Comparison of ENCODE assay signal across 8 mouse cellular contexts in the genomic region with DNA sequence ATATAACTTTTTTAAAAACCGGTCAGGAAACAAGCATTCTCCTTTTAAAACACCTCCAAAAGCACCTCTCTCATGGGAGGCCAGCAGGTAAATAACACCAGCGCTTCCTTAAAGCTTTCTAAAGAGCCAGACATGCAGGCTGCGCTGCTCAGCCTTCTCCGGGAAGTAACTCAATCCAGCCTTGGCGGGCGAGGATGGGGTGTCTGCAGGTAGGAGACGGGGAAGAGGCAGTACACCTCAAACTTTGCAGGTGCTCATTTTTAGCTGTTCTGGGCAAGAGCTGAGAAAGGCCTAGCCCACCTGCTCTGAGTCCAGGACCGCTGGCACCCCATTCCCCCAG. TPM values are rescaled to one million over a fixed set of nuclear protein-coding genes. Genes with fewer than 3 reads are reported as not detected.
A peak's percentile ranks its signal among the peaks of the same experiment; 100 is the strongest.
DNase-seq lines count a peak whose midpoint lies in the region; ATAC-seq and TF ChIP-seq lines count a peak whose summit lies in the region.

No protein-coding gene starts in this region.

- no peak for TF ChIP-seq RAD21 in CH12.LX (IDR thresholded peaks at IDR 0.05; ENCODE audit: low read depth, low read length)

- H3K79me2 ChIP-seq in CH12.LX (replicated peaks; ENCODE audit: control insufficient read depth, extremely low read depth, insufficient read depth, poor library complexity, severe bottlenecking) = no peaks in the 10 kb centered on the region

- DNase-seq in cerebellum, adult 2 months = no peak
- no peak for DNase-seq in cerebellum, adult 11 months
- DNase-seq in CH12.LX (ENCODE audit: extremely low read depth) = no peak
- DNase-seq in kidney, postnatal 4 days = peak; percentile 34 to 52
- no peak for DNase-seq in frontal cortex, postnatal 25 days (ENCODE audit: low spot score in 2 of 2)
- no peak for DNase-seq in adrenal gland, adult (ENCODE audit: inconsistent age in 2 of 2, low spot score in 1 of 2)

- 4% methylated on average over 8 of the region's 8 CpGs for WGBS in cerebellum, adult 2 months
- WGBS in forebrain, embryonic 12.5 days = 4% methylated on average over 8 of the region's 8 CpGs
- WGBS in neural tube, embryonic 13.5 days = 4% methylated on average over 8 of the region's 8 CpGs

- no peak for TF ChIP-seq CTCF in cerebellum, adult 2 months (IDR thresholded peaks at IDR 0.05; ENCODE audit: borderline replicate concordance, insufficient read depth, low read depth, low read length)
- TF ChIP-seq CTCF in CH12.LX (conservative IDR thresholded peaks at IDR 0.05 in 1 of 2, IDR thresholded peaks at IDR 0.05 in 1 of 2; ENCODE audit: low read depth in 2 of 2, low read length in 2 of 2) = no peak

- TF ChIP-seq EP300 in CH12.LX (IDR thresholded peaks at IDR 0.05; ENCODE audit: low read length) = no peak

- H3K4me1 ChIP-seq in cerebellum, adult 2 months (ENCODE audit: control insufficient read depth, insufficient read depth, low read length) = no peaks in the 10 kb centered on the region
- peaks cover 3 to 4% of the 10 kb centered on the region in 2 experiments; a peak in 3 of 4 replicates for H3K4me1 ChIP-seq in CH12.LX (ENCODE audit: control insufficient read depth in 1 of 2, insufficient read depth in 2 of 2)
- H3K4me1 ChIP-seq in forebrain, embryonic 12.5 days = peaks cover 19% of the 10 kb centered on the region
- peaks cover 28% of the 10 kb centered on the region for H3K4me1 ChIP-seq in neural tube, embryonic 13.5 days (replicated peaks)

- H3K36me3 ChIP-seq in CH12.LX (replicated peaks in 1 of 2; ENCODE audit: control insufficient read depth in 1 of 2, insufficient read depth in 1 of 2, low read length in 1 of 2) = no peaks in the 10 kb centered on the region
- H3K36me3 ChIP-seq in forebrain, embryonic 12.5 days (replicated peaks) = peaks cover 14% of the 10 kb centered on the region
- H3K36me3 ChIP-seq in neural tube, embryonic 13.5 days = peaks cover 12% of the 10 kb centered on the region; the same call in 1 of the 2 replicates

- H3K4me3 ChIP-seq in cerebellum, adult 2 months (replicated peaks; ENCODE audit: insufficient read depth, low read depth, low read length) = peak overlapping the region; percentile 80
- H3K4me3 ChIP-seq in CH12.LX (replicated peaks in 1 of 3; ENCODE audit: low read depth in 2 of 3, low read length in 2 of 3, poor library complexity in 1 of 3) = peak overlapping the region in 2 of 3 experiments; percentile 60 to 63
- peak overlapping the region; percentile 87 for H3K4me3 ChIP-seq in forebrain, embryonic 12.5 days (replicated peaks)
- H3K4me3 ChIP-seq in neural tube, embryonic 13.5 days = peak overlapping the region; percentile 86

- dilution Hi-C loops in CH12.LX (cut with MboI; ENCODE audit: extremely low pct_ligation_motif_present, extremely low pct_unique_long_range_greater_than_20kb, low sequenced_read_pairs) = no loop called here

- TF ChIP-seq POLR2A in cerebellum, adult 2 months (IDR thresholded peaks at IDR 0.05; ENCODE audit: borderline replicate concordance, insufficient read depth, low read length) = no peak
- TF ChIP-seq POLR2A in CH12.LX (IDR thresholded peaks at IDR 0.05; ENCODE audit: low read depth, low read length) = no peak

- H3K9me3 ChIP-seq in CH12.LX (replicated peaks; ENCODE audit: low read length) = peaks cover 5% of the 10 kb centered on the region
- peaks cover 5% of the 10 kb centered on the region; the same call in 1 of the 2 replicates for H3K9me3 ChIP-seq in forebrain, embryonic 12.5 days
- H3K9me3 ChIP-seq in neural tube, embryonic 13.5 days = peaks cover 7% of the 10 kb centered on the region; the same call in 1 of the 2 replicates

- H3K27ac ChIP-seq in cerebellum, adult 2 months (ENCODE audit: insufficient read depth, low read length) = no peak overlapping the region
- H3K27ac ChIP-seq in CH12.LX (ENCODE audit: insufficient read depth, low read depth) = no peak overlapping the region
- H3K27ac ChIP-seq in forebrain, embryonic 12.5 days = no peak overlapping the region
- peak overlapping the region; percentile 68; the same call in 1 of the 2 replicates for H3K27ac ChIP-seq in neural tube, embryonic 13.5 days (replicated peaks)

- in situ Hi-C loops in CH12.LX (cut with MboI; ENCODE audit: low pct_ligation_motif_present, low pct_unique_long_range_greater_than_20kb, low sequenced_read_pairs) = no loop called here

- H3K4me2 ChIP-seq in CH12.LX (ENCODE audit: insufficient read depth, low read depth, poor library complexity, severe bottlenecking) = peak overlapping the region; percentile 73
- H3K4me2 ChIP-seq in forebrain, embryonic 12.5 days = peak overlapping the region; percentile 93
- peak overlapping the region; percentile 92 for H3K4me2 ChIP-seq in neural tube, embryonic 13.5 days

- ATAC-seq in forebrain, embryonic 12.5 days (ENCODE audit: low FRiP score) = 0 out of 2 replicates have a peak, but pooled peaks have one; percentile 4
- peak; percentile 32; the same call in 1 of the 2 replicates for ATAC-seq in neural tube, embryonic 13.5 days (ENCODE audit: low read depth)

- H3K27me3 ChIP-seq in cerebellum, adult 2 months (ENCODE audit: control insufficient read depth, insufficient read depth, low read length) = no peaks in the 10 kb centered on the region
- peaks cover 35% of the 10 kb centered on the region for H3K27me3 ChIP-seq in CH12.LX (replicated peaks)
- peaks cover 7% of the 10 kb centered on the region; the same call in 1 of the 2 replicates for H3K27me3 ChIP-seq in forebrain, embryonic 12.5 days
- no peaks in the 10 kb centered on the region for H3K27me3 ChIP-seq in neural tube, embryonic 13.5 days

- H3K9ac ChIP-seq in CH12.LX (ENCODE audit: insufficient read depth, low read depth) = no peak overlapping the region
- peak overlapping the region; percentile 83 for H3K9ac ChIP-seq in forebrain, embryonic 12.5 days
- H3K9ac ChIP-seq in neural tube, embryonic 13.5 days = peak overlapping the region; percentile 96

TF ChIP-seq in CH12.LX, 34 proteins besides CTCF, POLR2A, EP300 and RAD21:
- TF ChIP-seq JUND (conservative IDR thresholded peaks at IDR 0.05; ENCODE audit: low read depth, low read length) (no peak), ZMIZ1 (IDR thresholded peaks at IDR 0.05; ENCODE audit: low read depth, low read length) (no peak), SMC3 (IDR thresholded peaks at IDR 0.05; ENCODE audit: low read depth, low read length) (no peak)

RNA-seq across cellular contexts. Expression of a gene that starts 0.8 kb away (rescaled TPM):
- 50.1 and 51.4 TPM in 2 replicates for polyA plus RNA-seq in cerebellum, adult 2 months (2012; rRNA removed)
- total RNA-seq in CH12.LX (2012; rRNA removed) (not detected in 2 replicates), CH12.LX (2014; rRNA removed) (not detected in 2 replicates)
- polyA plus RNA-seq in CH12.LX (2012; ENCODE audit: insufficient read length, low read depth) = not detected in 2 replicates
- polyA plus RNA-seq in forebrain, embryonic 12.5 days (2016; fragmentation: Nextera tagmentation; extraction: Ambion mirVana) = 23.5 and 25.5 TPM in 2 replicates
- 17.6 and 17.9 TPM in 2 replicates for polyA plus RNA-seq in neural tube, embryonic 13.5 days (2015; fragmentation: Nextera tagmentation; extraction: Ambion mirVana)

RNA-seq across cellular contexts. Expression of a gene that starts 55.5 kb away (rescaled TPM):
- polyA plus RNA-seq in cerebellum, adult 2 months (2012; rRNA removed) = 3.1 and 3.8 TPM in 2 replicates
- total RNA-seq in CH12.LX (2012; rRNA removed) (0.84 and 1.0 TPM in 2 replicates), CH12.LX (2014; rRNA removed) (0.35 and 0.39 TPM in 2 replicates)
- polyA plus RNA-seq in CH12.LX (2012; ENCODE audit: insufficient read length, low read depth) = 0.31 and 0.34 TPM in 2 replicates
- 6.1 and 6.5 TPM in 2 replicates for polyA plus RNA-seq in forebrain, embryonic 12.5 days (2016; fragmentation: Nextera tagmentation; extraction: Ambion mirVana)
- 13.0 and 14.4 TPM in 2 replicates for polyA plus RNA-seq in neural tube, embryonic 13.5 days (2015; fragmentation: Nextera tagmentation; extraction: Ambion mirVana)

Comparison
In these comparisons a context has a peak if more than half of its experiments do, and no peak if none do; other contexts are left out.
1. DNase-seq: peak in kidney, postnatal 4 days (2 of 2); none in cerebellum, adult 2 months (0 of 2), cerebellum, adult 11 months (single experiment), CH12.LX (single experiment), frontal cortex, postnatal 25 days (0 of 2) and adrenal gland, adult (0 of 2).
2. RNA of a gene that starts 0.8 kb away (polyA plus RNA-seq): 50.1 to 51.4 TPM in cerebellum, adult 2 months, 23.5 to 25.5 TPM in forebrain, embryonic 12.5 days and 17.6 to 17.9 TPM in neural tube, embryonic 13.5 days; not detected in CH12.LX; every median in the first group is over 10 times any median in the second.
3. Peak in every context shown above with its lines, with median percentiles within 50 percentile points of each other: H3K4me3 ChIP-seq and H3K4me2 ChIP-seq.